Mouse (Mus musculus): ENCODE results near the gene Nmu. TPM values are rescaled to one million over a fixed set of nuclear protein-coding genes. Genes with fewer than 3 reads are reported as not detected.

The Nmu gene
- polyA plus RNA-seq, 1 experiment: not detected

- no peaks in the 10 kb centered on the region for H3K27me3 ChIP-seq (ENCODE audit: control insufficient read depth, insufficient read depth, low read length)
- TF ChIP-seq POLR2A (IDR thresholded peaks at IDR 0.05; ENCODE audit: borderline replicate concordance, insufficient read depth, low read length): no peak
- TF ChIP-seq CTCF (IDR thresholded peaks at IDR 0.05; ENCODE audit: borderline replicate concordance, insufficient read depth, low read depth, low read length): no peak
- H3K27ac ChIP-seq (ENCODE audit: insufficient read depth, low read length): no peak overlapping the region
- no peak overlapping the region for H3K4me3 ChIP-seq (replicated peaks; ENCODE audit: insufficient read depth, low read depth, low read length)
- no peaks in the 10 kb centered on the region for H3K4me1 ChIP-seq (ENCODE audit: control insufficient read depth, insufficient read depth, low read length)
- no peak for DNase-seq
- WGBS: 81% methylated on average over 8 of the region's 8 CpGs
Measured at GRCm38 (mm10) chr5:76337100-76337499, 26.5 kb downstream of the Nmu start.

- no peak for DNase-seq
- no peak overlapping the region for H3K4me3 ChIP-seq (replicated peaks; ENCODE audit: insufficient read depth, low read depth, low read length)
- TF ChIP-seq CTCF (IDR thresholded peaks at IDR 0.05; ENCODE audit: borderline replicate concordance, insufficient read depth, low read depth, low read length) (no peak), POLR2A (IDR thresholded peaks at IDR 0.05; ENCODE audit: borderline replicate concordance, insufficient read depth, low read length) (no peak)
- 54% methylated on average over 4 of the region's 4 CpGs for WGBS
- no peaks in the 10 kb centered on the region for H3K4me1 ChIP-seq (ENCODE audit: control insufficient read depth, insufficient read depth, low read length)
- no peaks in the 10 kb centered on the region for H3K27me3 ChIP-seq (ENCODE audit: control insufficient read depth, insufficient read depth, low read length)
- no peak overlapping the region for H3K27ac ChIP-seq (ENCODE audit: insufficient read depth, low read length)
Measured at GRCm38 (mm10) chr5:76333833-76334232, 29.8 kb downstream of the Nmu start.

GRCm38 (mm10) chr5:76330953-76331352 is 32.6 kb downstream of the Nmu start, which contains the start of gene Pdcl2:
Gene Pdcl2, minus strand, starts transcription at chr5:76331156.
- Histone ChIP-seq H3K27ac (ENCODE audit: insufficient read depth, low read length) (no peak within 1 kb of the TSS), H3K4me3 (replicated peaks; ENCODE audit: insufficient read depth, low read depth, low read length) (no peak within 1 kb of the TSS), H3K4me1 (ENCODE audit: control insufficient read depth, insufficient read depth, low read length) (no peaks in the 10 kb centered on the region), H3K27me3 (ENCODE audit: control insufficient read depth, insufficient read depth, low read length) (no peaks in the 10 kb centered on the region)
- TF ChIP-seq POLR2A (IDR thresholded peaks at IDR 0.05; ENCODE audit: borderline replicate concordance, insufficient read depth, low read length) (no peak), CTCF (IDR thresholded peaks at IDR 0.05; ENCODE audit: borderline replicate concordance, insufficient read depth, low read depth, low read length) (no peak)
- DNase-seq: no peak
- WGBS: 80% methylated on average over 7 of the region's 7 CpGs

GRCm38 (mm10) chr5:76327296-76327695 is 36.3 kb downstream of the Nmu start:
- 20% methylated on average over 2 of the region's 2 CpGs for WGBS
- Histone ChIP-seq H3K4me3 (replicated peaks; ENCODE audit: insufficient read depth, low read depth, low read length) (no peak overlapping the region), H3K27me3 (ENCODE audit: control insufficient read depth, insufficient read depth, low read length) (no peaks in the 10 kb centered on the region), H3K4me1 (ENCODE audit: control insufficient read depth, insufficient read depth, low read length) (no peaks in the 10 kb centered on the region), H3K27ac (ENCODE audit: insufficient read depth, low read length) (no peak overlapping the region)
- no peak for DNase-seq
- TF ChIP-seq POLR2A (IDR thresholded peaks at IDR 0.05; ENCODE audit: borderline replicate concordance, insufficient read depth, low read length) (no peak), CTCF (IDR thresholded peaks at IDR 0.05; ENCODE audit: borderline replicate concordance, insufficient read depth, low read depth, low read length) (no peak)

GRCm38 (mm10) chr5:76325113-76325512 is 38.5 kb downstream of the Nmu start:
- no peak for DNase-seq
- WGBS: 91% methylated on average over 4 of the region's 4 CpGs
- TF ChIP-seq CTCF (IDR thresholded peaks at IDR 0.05; ENCODE audit: borderline replicate concordance, insufficient read depth, low read depth, low read length) (no peak), POLR2A (IDR thresholded peaks at IDR 0.05; ENCODE audit: borderline replicate concordance, insufficient read depth, low read length) (no peak)

GRCm38 (mm10) chr5:76321249-76322196 is 42.1 kb downstream of the Nmu start:
- no peaks in the 10 kb centered on the region for H3K27me3 ChIP-seq (ENCODE audit: control insufficient read depth, insufficient read depth, low read length)
- WGBS: 40% methylated on average over 11 of the region's 11 CpGs
- no peak overlapping the region for H3K27ac ChIP-seq (ENCODE audit: insufficient read depth, low read length)
- TF ChIP-seq POLR2A (IDR thresholded peaks at IDR 0.05; ENCODE audit: borderline replicate concordance, insufficient read depth, low read length) (no peak), CTCF (IDR thresholded peaks at IDR 0.05; ENCODE audit: borderline replicate concordance, insufficient read depth, low read depth, low read length) (no peak)
- no peak overlapping the region for H3K4me3 ChIP-seq (replicated peaks; ENCODE audit: insufficient read depth, low read depth, low read length)
- H3K4me1 ChIP-seq (ENCODE audit: control insufficient read depth, insufficient read depth, low read length): no peaks in the 10 kb centered on the region
- no peak for DNase-seq

More at GRCm38 (mm10) chr5:76325113-76325512, 38.5 kb downstream of the Nmu start:
- H3K4me3 ChIP-seq (replicated peaks; ENCODE audit: insufficient read depth, low read depth, low read length): no peak overlapping the region
- no peaks in the 10 kb centered on the region for H3K27me3 ChIP-seq (ENCODE audit: control insufficient read depth, insufficient read depth, low read length)
- no peaks in the 10 kb centered on the region for H3K4me1 ChIP-seq (ENCODE audit: control insufficient read depth, insufficient read depth, low read length)
- no peak overlapping the region for H3K27ac ChIP-seq (ENCODE audit: insufficient read depth, low read length)

GRCm38 (mm10) chr5:76308206-76308605 is 55.4 kb downstream of the Nmu start:
- 27% methylated on average over 2 of the region's 2 CpGs for WGBS
- TF ChIP-seq POLR2A (IDR thresholded peaks at IDR 0.05; ENCODE audit: borderline replicate concordance, insufficient read depth, low read length) (no peak), CTCF (IDR thresholded peaks at IDR 0.05; ENCODE audit: borderline replicate concordance, insufficient read depth, low read depth, low read length) (no peak)
- Histone ChIP-seq H3K4me3 (replicated peaks; ENCODE audit: insufficient read depth, low read depth, low read length) (no peak overlapping the region), H3K4me1 (ENCODE audit: control insufficient read depth, insufficient read depth, low read length) (peaks cover 3% of the 10 kb centered on the region; the same call in 1 of the 2 replicates), H3K27me3 (ENCODE audit: control insufficient read depth, insufficient read depth, low read length) (peaks cover 1% of the 10 kb centered on the region; the same call in 1 of the 2 replicates), H3K27ac (ENCODE audit: insufficient read depth, low read length) (no peak overlapping the region)
- no peak for DNase-seq

- Histone ChIP-seq H3K27ac (ENCODE audit: insufficient read depth, low read length) (no peak overlapping the region), H3K4me1 (ENCODE audit: control insufficient read depth, insufficient read depth, low read length) (peaks cover 5% of the 10 kb centered on the region; the same call in 1 of the 2 replicates), H3K27me3 (ENCODE audit: control insufficient read depth, insufficient read depth, low read length) (peaks cover 1% of the 10 kb centered on the region; the same call in 1 of the 2 replicates), H3K4me3 (replicated peaks; ENCODE audit: insufficient read depth, low read depth, low read length) (no peak overlapping the region)
- TF ChIP-seq POLR2A (IDR thresholded peaks at IDR 0.05; ENCODE audit: borderline replicate concordance, insufficient read depth, low read length) (no peak), CTCF (IDR thresholded peaks at IDR 0.05; ENCODE audit: borderline replicate concordance, insufficient read depth, low read depth, low read length) (no peak)
- no peak for DNase-seq
- WGBS: 89% methylated on average over 3 of the region's 3 CpGs
Measured at GRCm38 (mm10) chr5:76306261-76306660, 57.3 kb downstream of the Nmu start.
